Mouse (Mus musculus) inflammation-experienced regulatory T-cells, adult 6 months (primary cell): ENCODE measurements around the gene Rcan1. TPM values are rescaled to one million over a fixed set of nuclear protein-coding genes. Genes with fewer than 3 reads are reported as not detected.

Experiments used
- ATAC-seq: one replicate; pipeline ENCODE4 v1.8.0; 2017
- polyA plus RNA-seq, 3 experiments: library from polyadenylated mRNA; unstranded; fragments of 100-300 nt; shearing (Covaris generic); gene quantifications; one replicate each; pipeline ENCODE4 v1.2.1; 2017

Rcan1 gene
- polyA plus RNA-seq, 3 experiments from 2014 or later: 1.8 to 3.3 (median 1.9) TPM

DNA sequence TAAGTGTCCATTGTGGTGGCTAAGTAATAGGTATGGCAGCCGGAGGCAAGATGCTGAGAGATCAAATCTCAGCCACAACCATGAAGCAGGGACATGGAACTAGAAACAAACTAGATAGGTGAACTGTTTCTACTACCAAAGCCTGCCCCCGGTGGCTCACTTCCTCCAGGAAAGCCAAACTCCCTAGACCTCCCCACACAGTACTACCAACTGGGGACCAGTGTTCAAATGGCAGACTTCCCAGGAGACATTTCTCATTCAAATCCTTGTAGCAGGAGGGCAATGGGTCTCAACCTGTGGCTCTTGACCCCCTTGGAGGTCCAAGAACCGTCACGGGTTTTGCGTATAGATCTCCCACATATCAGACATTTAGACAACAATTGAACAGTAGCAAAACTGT, 3.6 kb downstream of the Rcan1 start:
- no peak for ATAC-seq

DNA sequence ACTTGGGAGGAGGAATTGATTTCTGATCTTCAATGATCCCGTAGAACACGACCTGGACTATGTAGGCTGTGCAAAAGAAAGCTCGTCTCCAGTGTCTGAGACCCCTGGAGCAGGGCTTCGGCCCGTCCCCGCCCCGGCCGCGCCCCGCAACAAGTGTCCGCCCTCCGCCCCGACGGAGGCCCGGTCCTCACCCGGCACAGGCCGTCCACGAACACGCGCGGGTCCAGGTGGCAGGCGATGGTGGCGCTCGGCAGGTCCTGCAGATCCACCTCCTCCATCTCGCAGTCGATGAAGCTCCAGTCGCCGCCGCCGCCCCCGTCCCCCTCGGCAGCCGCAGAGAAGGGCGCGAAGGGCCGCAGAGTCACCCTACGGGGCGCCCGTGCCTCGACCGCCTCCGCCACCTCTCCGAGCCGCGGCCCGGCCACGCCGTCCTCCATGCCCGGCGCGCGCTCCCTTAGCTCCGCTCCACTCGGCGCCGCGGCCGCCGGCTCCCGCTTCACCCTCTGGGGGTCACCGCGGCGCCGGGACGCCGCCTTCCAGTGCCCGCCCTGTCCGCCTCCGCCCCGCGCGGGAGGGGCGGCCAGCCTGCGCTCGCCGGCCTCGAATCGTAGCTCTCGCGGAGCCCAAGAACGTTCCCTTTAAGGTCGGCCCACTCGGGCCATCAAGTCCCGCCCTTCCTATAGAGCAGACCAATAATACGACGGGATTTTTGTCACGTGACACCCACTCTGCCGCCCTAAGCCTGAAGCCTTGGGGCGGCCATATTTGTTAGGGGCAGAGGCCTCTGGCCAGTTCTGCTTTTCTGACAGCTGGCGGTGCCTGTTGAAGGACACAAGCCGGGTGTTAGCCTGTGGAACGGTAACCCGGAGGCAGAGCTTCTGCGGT, 4.8 kb downstream of the Rcan1 start:
- ATAC-seq: peak; percentile 99

DNA sequence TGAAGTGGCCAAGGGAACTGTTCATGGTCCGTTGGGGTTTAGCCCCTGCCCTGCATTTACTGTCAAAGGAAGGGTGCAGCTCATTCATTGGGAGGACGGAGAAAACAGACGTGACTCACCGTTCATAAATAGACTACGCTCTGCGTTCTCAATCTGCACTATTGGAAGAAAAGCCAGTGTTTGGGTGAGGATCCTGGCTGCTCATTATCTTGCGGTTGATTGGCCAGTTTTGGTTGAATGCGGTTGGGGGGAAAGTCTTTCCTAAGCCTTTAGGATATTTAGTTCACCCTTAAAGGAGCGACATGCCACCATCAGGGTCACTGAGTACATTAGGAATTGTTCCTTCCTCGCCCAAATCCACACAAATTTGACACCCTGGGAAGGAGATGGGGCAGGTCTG, 5.4 kb downstream of the Rcan1 start:
- ATAC-seq: no peak

DNA sequence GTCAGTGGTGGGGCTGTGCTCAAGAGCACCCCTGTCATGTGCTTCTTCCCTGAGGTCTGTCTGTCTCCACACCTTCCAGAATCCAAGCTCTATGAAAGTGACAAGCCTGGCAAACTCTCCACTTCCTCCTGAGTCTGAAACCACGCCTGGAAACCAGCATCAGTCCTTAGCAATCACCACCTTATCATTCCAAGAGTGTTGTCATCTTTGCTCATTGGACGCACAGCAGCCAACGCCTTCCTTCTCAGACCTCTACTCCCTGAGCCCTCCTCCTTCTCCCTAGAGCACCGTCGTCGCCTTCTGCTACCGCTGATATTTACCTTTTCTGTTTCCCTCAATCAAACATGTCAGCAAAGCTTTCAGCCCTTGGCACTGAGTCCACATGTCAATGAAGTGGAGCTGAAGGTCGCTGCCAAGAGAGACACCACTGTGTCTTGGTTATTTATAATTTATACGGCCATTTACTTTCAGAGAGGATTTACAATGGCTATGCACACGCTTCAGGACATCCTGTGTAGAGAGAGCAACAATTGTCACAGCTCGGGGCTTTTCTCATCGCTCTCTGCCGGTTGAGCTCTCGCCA, 6.2 kb downstream of the Rcan1 start:
- ATAC-seq: no peak

GRCm38 (mm10) chr16:92461412-92461811, 9.3 kb downstream of the Rcan1 start:
- no peak for ATAC-seq

GRCm38 (mm10) chr16:92457594-92457993, 13.1 kb downstream of the Rcan1 start:
- ATAC-seq: peak; percentile 72

DNA sequence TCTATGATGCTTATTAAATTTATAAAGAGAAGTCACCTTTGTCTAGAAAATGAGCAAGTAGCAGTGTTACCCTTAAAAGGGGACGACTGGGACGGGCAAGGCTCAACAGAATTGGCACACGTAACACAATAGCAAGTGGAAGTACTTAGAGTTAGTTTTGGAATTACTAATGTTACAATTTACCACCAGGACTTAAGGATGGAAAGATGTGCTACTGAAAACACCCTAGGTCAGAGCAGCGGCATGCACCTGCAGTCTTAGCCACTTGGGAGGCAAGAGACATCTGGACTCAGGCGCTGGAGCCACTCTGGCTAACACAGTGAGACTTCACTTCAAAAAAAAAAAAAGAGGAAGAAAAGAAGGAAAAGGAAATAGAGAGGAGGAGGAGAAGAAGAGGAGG, 14.7 kb downstream of the Rcan1 start:
- no peak for ATAC-seq

DNA sequence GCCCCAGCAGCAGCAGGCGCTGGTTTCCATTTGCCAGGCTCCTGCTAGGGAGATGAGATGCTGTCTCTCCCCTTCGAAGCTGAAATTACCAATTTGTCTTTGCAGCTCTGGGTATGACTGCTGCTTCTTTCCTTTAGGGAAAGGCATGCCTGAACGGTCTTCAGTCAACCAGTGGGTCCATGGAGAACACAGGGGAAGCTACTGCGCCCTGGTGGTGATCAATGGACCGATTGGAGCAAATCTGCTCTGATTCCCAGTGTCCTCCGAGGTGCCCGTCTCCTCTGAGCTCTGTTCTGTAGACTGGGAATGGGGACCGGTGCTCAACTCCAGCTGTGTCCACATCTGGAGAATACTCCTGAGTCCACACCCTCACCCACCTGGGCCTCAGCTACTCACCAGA, 15.2 kb downstream of the Rcan1 start:
- no peak for ATAC-seq

DNA sequence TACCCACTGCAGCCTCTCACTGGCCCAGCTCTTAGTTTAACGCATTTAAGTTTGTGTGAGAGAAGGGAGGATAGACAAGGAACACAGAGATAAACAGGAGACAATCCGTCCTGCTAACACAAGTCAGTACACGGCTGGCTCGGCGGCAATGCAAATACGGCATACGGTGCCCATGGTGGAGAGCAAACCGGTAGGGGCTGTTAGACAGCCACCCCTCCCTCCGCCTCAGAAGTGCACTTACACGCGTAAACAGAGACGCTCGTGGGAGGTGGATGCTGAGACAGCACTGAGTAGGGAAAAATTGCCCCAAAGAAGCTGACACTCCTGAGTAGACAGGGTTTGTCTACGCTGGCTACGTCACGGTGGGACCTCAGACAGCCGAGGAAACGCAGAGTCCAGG, 16.2 kb downstream of the Rcan1 start:
- no peak for ATAC-seq

DNA sequence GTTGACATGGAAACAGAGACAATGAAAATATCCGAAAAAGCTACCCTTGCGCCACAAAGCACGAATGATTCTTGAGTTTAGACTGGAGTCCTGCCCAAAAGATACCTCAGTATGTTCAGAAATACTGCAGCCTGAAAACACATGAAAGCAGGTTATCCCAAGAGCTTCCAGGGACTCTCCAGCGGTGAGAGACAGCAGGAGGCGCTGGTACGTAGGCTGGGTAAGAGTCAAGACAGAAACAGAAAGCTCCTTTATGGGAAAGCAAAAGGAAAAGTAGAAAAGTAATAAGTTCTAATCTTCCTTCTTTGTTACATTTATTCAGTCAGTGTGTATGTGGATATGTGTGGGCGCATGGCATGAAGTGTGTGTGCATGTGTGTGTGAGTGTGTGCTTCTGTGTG, 16.7 kb downstream of the Rcan1 start:
- ATAC-seq: no peak

GRCm38 (mm10) chr16:92452609-92453008, 18.1 kb downstream of the Rcan1 start:
- ATAC-seq: no peak

GRCm38 (mm10) chr16:92451516-92452072, 19.1 kb downstream of the Rcan1 start:
- ATAC-seq: no peak

- ATAC-seq: no peak
Observed at GRCm38 (mm10) chr16:92450331-92450730, 20.3 kb downstream of the Rcan1 start.

- no peak for ATAC-seq
Observed at GRCm38 (mm10) chr16:92449080-92449479, 21.6 kb downstream of the Rcan1 start.

GRCm38 (mm10) chr16:92445377-92445776, 25.3 kb downstream of the Rcan1 start:
- no peak for ATAC-seq

- ATAC-seq: peak; percentile 90
Observed at GRCm38 (mm10) chr16:92443644-92444113, 27.0 kb downstream of the Rcan1 start.

DNA sequence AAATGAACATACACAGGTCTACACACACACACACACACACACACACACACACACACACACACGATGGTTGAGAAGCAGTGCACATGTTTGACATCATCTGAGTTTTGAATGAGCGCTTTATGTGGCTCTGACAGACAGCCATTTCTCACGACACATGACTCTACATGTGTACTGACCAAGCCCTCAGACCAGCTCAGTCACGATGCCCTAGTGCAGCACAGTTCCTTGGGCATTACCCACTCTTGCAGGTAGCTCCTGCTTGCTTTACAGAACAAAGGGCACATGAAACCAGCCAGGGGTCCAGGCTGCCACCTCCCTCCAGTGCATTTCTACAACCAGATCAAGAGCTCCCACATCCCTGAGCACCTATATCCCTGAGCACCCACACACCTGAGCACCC, 27.7 kb downstream of the Rcan1 start:
- peak; percentile 7 for ATAC-seq

- no peak for ATAC-seq
Observed at GRCm38 (mm10) chr16:92442150-92442549, 28.5 kb downstream of the Rcan1 start.

DNA sequence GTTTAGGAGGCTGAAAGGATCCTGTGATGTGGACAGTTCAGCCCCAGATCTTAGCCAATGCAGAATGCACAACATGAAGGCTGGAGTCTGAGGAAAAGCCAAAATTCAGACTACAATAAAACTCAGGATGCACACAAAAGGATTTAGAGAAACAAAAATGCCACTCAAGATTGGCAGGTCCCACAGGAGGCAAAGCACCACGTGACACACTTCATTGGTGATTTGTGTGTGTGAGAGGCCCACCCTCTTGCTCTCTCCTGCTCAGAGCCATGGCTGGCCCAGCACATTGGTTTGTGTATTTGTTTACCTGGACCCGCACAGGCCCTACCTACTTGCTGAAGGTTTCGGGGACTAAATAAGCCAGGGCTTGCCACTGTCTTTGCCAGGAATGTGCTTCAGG, 29.5 kb downstream of the Rcan1 start:
- ATAC-seq: no peak

DNA sequence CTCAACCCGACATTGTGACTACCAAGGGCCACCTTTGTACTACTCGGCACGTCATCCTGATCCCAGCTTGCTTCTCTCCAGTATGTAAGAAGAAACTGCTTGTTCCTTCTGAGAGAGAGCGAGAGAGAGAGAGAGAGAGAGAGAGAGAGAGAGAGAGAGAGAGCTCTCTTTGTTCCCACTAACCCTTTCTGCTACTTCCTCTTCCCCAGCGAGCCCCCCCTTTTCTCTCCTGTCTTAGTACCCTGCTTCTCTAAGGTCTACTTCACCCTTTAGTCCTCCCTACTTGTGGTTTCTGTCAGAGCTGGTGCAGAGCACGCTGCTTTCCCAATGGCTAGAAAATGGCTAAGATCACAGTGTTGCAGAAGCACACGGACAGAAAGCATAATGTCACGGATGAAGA, 30.4 kb downstream of the Rcan1 start:
- no peak for ATAC-seq

DNA sequence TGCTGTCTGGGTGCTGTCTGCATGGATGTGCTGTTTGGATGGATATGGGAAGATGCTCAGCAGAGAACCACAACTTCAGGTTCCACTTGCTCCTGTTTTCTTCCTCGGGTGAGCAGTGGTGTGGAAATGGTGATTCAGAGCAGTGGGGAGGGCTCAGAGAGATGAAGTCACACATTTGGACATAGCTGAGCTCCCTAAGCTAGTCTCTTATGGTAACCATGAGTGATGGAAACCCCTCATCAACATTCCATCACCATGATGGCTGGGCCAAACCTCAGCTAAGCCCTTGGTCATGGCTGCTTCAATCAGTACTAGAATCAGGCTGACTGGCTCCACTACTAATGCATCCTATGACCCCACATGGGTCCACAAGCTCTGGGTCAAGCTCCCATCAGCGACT, 30.9 kb downstream of the Rcan1 start:
- no peak for ATAC-seq

- no peak for ATAC-seq
Observed at GRCm38 (mm10) chr16:92435431-92435985, 35.2 kb downstream of the Rcan1 start.

GRCm38 (mm10) chr16:92433176-92433575, 37.5 kb downstream of the Rcan1 start:
- no peak for ATAC-seq

GRCm38 (mm10) chr16:92430731-92431130, 39.9 kb downstream of the Rcan1 start:
- ATAC-seq: no peak
